Mouse (Mus musculus) erythroblast, adult 5-6 weeks (primary cell): Measurements from ENCODE around the gene Arhgef19. TPM values are rescaled to one million over a fixed set of nuclear protein-coding genes. Genes with fewer than 3 reads are reported as not detected.

Experiments used
- ATAC-seq: replicated peaks from 2 replicates; pipeline ENCODE4 v1.8.0; 2016; ENCODE audit warnings: moderate number of reproducible peaks, mild to moderate bottlenecking, moderate TSS enrichment, inconsistent platforms; ENCODE audit not compliant: poor library complexity, low FRiP score, severe bottlenecking
- total RNA-seq, 2 experiments: library from RNA; stranded (forward) in 1 of 2; stranded (reverse) in 1 of 2; fragments of 150-400 nt in 1 of 2; fragments of 200-764, 138-1000 nt in 1 of 2; gene quantifications; 2 replicates each; pipeline versions ENCODE4 v1.2.3 to v1.2.4; 2015 to 2017; ENCODE audit warnings: low replicate concordance in 2 of 2

Gene Arhgef19
- total RNA-seq, 2 experiments from 2014 or later, result not detected

DNA sequence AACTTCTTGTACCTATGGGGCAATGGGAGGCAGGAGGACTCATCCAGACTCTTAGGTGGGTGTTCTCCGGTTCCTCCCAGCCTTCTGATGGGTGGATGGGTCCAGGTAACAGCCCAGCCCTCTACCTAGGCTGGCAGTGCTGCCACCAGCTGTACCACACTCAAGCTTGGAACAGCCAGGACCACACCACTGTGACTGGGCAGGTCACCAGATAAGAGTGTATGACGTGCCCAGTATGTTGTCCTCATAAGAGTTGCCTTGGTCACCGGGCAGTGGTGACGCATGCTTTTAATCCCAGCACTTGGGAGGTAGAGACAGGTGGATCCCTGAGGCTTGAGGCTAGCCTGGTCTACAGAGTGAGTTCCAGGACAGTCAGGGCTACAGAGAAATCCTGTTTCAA lies 6.1 kb upstream of the Arhgef19 start:
- ATAC-seq, result no peak

GRCm38 (mm10) chr4:141235537-141236111 lies 3.7 kb upstream of the Arhgef19 start:
- no peak for ATAC-seq

DNA sequence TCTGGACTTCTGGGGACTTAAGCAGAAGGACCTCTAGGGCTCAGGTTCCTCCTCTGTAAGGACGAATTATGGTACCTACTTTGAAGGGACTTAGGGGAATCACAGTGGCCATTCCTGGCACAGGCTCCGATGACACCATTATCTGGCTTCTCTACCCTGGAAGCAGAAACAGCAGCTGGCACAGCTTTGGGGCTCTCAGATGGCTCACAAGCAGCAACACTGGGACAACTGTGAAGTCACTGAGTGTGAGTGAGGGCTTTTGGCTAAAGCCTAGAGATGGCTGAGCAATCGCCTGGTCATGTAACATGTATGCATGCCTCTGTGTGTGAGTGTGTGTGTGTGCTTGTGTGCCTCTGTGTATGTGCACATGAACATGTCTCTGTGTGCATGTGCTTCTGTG lies 2.4 kb upstream of the Arhgef19 start:
- no peak for ATAC-seq

GRCm38 (mm10) chr4:141238492-141239387 lies 559 bp upstream of the Arhgef19 start:
- no peak for ATAC-seq

DNA sequence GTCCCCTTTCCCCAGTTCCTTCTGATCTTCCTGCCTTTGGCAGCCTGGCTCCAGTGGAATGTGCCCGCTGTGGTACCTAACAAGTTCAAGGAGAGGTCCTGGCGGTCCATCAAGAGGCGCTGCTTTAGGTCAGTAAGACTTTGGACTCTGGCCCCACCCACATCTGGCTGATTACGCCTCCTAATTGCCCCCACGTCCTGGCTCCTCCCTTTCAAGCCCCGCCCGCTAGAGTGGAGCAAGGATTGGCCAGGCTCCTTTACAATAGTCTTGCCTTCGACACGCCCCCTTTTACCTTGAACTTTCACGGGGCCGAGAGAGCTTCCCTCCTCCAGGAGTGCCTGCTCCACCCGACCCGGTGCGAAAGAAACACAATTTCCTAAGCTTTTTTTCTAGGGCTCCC lies 1.3 kb downstream of the Arhgef19 start:
- 0 out of 2 replicates have a peak, but pooled peaks have one; percentile 41 for ATAC-seq

- no peak for ATAC-seq
These were observed 2.6 kb downstream of the Arhgef19 start for GRCm38 (mm10) chr4:141241861-141242260.

GRCm38 (mm10) chr4:141242651-141243241 lies 3.4 kb downstream of the Arhgef19 start:
- ATAC-seq, result no peak

DNA sequence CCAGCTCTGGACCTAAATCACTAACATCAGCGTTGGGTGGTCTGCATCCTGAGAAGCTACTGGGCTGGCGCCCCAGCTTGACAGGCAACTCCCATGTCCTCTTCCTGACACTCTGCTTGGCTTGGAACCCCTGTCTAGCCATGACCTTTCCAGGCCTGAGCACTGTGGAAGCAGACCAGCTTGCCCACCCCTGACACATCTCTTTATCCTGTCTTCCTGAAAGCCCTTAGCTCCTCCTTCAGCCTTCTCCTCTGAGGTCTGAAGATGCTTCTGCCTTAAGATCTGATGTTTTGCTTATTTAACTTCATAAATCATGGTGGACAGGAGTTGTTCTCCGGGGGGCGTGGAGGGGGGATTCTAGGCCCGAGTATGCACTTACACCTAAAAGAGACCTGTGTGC lies 4.3 kb downstream of the Arhgef19 start:
- ATAC-seq, result no peak

DNA sequence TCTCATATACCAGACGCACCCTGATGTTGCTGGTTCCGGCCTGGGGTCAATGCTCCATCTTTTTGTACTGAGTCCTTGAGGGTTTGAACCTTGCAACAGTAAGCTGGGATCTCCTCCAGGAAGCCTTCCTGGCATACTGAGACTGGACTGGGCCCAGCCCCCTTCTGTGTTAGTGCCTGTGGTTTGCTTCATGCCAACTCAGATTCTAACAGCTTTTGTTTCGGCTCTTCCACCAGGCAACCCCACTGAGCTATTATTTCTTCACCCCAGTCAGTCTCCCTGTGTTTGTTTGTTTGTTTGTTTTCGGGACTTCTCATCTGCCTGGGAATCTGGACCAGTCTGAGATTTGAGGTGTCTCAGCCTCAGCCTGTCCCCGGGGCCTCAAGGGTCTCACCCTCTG lies 5.1 kb downstream of the Arhgef19 start:
- ATAC-seq, result no peak

DNA sequence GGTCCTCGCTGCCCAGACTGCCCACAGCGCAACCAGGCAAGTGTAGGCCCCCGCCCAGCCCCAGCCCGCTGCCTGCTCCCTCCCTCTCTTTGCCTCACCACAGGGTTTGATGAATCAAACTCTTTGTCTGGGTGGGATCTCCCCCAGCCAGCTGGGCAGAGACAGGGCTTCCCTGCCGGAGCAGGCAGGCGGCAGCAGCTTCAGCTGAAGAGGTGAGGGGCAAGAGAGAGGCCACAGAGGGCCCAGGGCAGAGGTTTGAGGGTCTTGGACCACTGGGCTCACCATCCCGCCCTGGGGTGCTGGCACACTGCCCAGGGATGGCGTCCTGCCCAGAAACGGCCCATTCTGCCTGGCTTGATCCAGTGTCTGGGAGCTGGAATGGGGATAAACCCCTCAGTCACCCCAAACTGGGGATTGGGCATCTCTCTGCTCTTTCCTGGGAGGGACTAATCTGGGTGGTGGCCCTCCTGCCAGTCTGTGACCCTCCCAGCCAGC lies 5.7 kb downstream of the Arhgef19 start:
- ATAC-seq, result no peak

GRCm38 (mm10) chr4:141246089-141246997 lies 7.0 kb downstream of the Arhgef19 start:
- ATAC-seq, result no peak

- no peak for ATAC-seq
These were observed 7.7 kb downstream of the Arhgef19 start for GRCm38 (mm10) chr4:141246998-141247350.

- no peak for ATAC-seq
These were observed 8.7 kb downstream of the Arhgef19 start for GRCm38 (mm10) chr4:141247776-141248613.

DNA sequence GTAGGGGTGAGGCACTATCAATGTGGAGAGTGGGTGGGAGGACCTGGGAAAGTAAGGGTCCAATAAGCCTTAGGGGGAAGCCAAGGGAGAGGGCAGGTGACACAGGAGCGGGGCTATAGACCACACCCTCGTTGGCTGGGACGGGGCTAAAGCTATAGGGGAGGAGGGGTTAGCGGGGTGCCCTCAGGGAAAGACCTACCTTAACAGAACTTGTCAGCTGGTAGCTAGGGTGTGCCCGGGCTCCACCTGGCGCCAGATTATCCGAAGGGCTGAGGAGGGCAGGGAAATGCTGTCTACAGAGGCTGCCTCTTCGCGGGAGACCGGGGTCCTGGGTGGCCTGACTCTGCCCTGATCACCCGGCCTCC lies 9.3 kb downstream of the Arhgef19 start:
- no peak for ATAC-seq

DNA sequence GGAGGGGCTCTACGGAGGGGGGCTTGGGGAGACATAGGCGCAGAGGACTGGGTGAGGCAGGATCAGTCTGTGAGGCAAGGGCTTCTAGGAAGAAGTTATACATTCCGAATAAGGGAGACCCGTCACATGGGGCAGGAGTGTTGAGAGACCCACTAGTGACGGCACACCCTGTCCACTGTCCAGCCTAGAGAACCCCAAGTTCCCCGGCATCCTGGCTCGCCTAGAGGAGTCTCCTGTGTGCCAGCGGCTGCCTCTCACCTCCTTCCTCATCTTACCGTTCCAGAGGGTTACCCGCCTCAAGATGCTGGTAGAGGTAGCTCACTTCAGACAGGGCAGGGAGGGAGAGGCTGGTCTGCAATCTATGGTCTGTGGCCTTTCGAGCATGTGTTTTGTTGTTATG lies 10.1 kb downstream of the Arhgef19 start:
- ATAC-seq, result no peak

DNA sequence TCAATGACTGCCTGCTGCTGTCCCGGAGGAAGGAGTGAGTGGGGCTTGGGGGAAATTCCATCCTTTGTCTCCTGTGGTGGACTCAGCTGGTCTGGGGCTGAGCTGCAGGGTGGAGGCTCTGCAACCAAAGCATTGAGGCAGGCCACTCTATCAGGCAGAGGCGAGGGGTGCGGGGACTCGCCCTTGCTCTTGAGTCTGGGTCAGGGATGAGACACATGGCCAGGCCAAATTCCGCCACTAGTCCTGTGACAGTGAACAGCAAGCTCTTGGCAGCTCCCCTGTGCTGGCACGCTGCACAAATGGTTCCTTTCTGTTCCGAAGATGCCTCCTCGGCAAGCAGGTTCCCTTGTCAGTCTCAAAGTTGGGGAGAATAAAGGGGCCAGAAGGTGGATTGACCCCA lies 11.8 kb downstream of the Arhgef19 start:
- ATAC-seq, result no peak

DNA sequence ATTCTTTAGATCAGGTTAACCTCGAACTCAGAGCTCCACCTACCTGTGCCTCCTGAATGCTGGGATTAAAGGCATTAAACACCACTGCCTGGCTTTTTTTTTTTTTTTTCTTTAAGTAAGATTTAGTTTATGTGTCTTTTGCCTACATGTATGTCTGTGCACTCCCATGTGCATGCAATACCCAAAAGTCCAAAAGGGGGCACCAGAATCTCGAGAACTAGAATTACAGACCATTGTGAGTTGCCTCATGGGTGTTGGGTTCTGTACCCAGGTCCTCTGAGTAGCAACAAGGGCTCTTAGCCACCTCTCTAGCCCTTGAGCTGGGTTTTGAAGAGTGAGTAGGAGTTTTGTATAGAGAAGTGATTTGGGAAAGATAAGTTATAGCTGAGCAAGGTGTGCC lies 13.3 kb downstream of the Arhgef19 start:
- ATAC-seq, result no peak

- no peak for ATAC-seq
These were observed 14.9 kb downstream of the Arhgef19 start for GRCm38 (mm10) chr4:141254234-141254633.

DNA sequence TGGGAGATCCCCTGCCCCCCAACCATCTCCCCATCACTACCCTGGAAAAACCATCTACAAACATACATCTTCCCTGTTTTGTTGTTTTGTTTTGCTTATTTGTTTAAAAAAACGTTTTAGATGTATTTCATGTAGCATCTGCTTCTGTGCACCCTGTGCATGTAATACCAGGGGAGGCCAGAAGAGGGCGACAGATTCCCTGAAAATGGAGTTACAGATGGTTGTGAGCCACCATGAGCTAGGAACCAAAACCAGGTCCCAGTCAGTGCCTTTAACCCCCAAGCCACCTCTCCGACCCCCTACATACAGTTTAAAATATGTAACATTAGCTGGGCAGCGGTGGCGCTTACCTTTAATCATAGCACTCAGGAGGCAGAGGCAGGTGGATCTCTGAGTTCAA lies 18.1 kb downstream of the Arhgef19 start:
- ATAC-seq, result 0 out of 2 replicates have a peak, but pooled peaks have one; percentile 47
